Mouse (Mus musculus) CH12.LX (cell line): ENCODE data around the gene Lmna. TPM values are rescaled to one million over a fixed set of nuclear protein-coding genes. Genes with fewer than 3 reads are reported as not detected.

Experiments used
- DNase-seq: peaks from one replicate; pipeline ENCODE4 v3.0.0-alpha.2; 2013; ENCODE audit errors: extremely low read depth
- H3K27ac ChIP-seq: 2 replicates; pipeline ENCODE4 v1.5.1; 2012; ENCODE audit warnings: low read depth, mild to moderate bottlenecking, control low read depth, moderate library complexity; ENCODE audit not compliant: insufficient read depth
- H3K27me3 ChIP-seq: replicated peaks from 2 replicates; pipeline ENCODE3; 2012; ENCODE audit warnings: inconsistent platforms
- H3K36me3 ChIP-seq, 2 experiments: replicated peaks in 1 of 2; 2 replicates each; pipeline versions ENCODE3 to v1.6.1; 2012; ENCODE audit warnings: inconsistent platforms in 1 of 2, low read length in 1 of 2, mild to moderate bottlenecking in 1 of 2, mixed read lengths in 1 of 2, moderate library complexity in 1 of 2; ENCODE audit not compliant: control insufficient read depth in 1 of 2, insufficient read depth in 1 of 2
- H3K4me1 ChIP-seq, 2 experiments: 2 replicates each; pipeline ENCODE4 v1.6.1; 2012; ENCODE audit warnings: inconsistent platforms in 1 of 2, moderate library complexity in 1 of 2; ENCODE audit not compliant: insufficient read depth in 2 of 2, control insufficient read depth in 1 of 2
- H3K4me2 ChIP-seq: 2 replicates; pipeline ENCODE4 v1.6.1; 2012; ENCODE audit warnings: low read depth, mild to moderate bottlenecking, control low read depth; ENCODE audit not compliant: poor library complexity, insufficient read depth, severe bottlenecking
- H3K4me3 ChIP-seq, 3 experiments: fragments of 150-350 bp in 1 of 3; sonication (generic) in 1 of 3; replicated peaks in 1 of 3; 2 replicates each; pipeline versions ENCODE3 to v1.5.1; 2011 to 2012; ENCODE audit warnings: low read depth in 2 of 3, low read length in 2 of 3, mild to moderate bottlenecking in 2 of 3, moderate library complexity in 2 of 3, control low read depth in 1 of 3, improper control_type of control experiment in 1 of 3, inconsistent platforms in 1 of 3, mixed read lengths in 1 of 3; ENCODE audit not compliant: poor library complexity in 1 of 3
- H3K79me2 ChIP-seq: replicated peaks from 2 replicates; pipeline ENCODE4 v1.6.1; 2012; ENCODE audit warnings: mild to moderate bottlenecking, moderate library complexity; ENCODE audit not compliant: control insufficient read depth, poor library complexity, insufficient read depth, severe bottlenecking; ENCODE audit errors: extremely low read depth
- H3K9ac ChIP-seq: 2 replicates; pipeline ENCODE4 v1.6.1; 2012; ENCODE audit warnings: low read depth, mild to moderate bottlenecking, control low read depth, moderate library complexity; ENCODE audit not compliant: insufficient read depth
- H3K9me3 ChIP-seq: replicated peaks from 2 replicates; pipeline ENCODE3; 2012; ENCODE audit warnings: low read length, inconsistent platforms, mixed read lengths
- BHLHE40 ChIP-seq: IDR thresholded peaks from 2 replicates; pipeline ENCODE4 v1.6.1; 2011; ENCODE audit warnings: mild to moderate bottlenecking, low read depth, low read length, improper control_type of control experiment
- CTCF ChIP-seq, 2 experiments: IDR thresholded peaks in 1 of 2; conservative IDR thresholded peaks in 1 of 2; 2 replicates each; pipeline ENCODE4 v1.5.1; 2011 to 2012; ENCODE audit warnings: low read depth in 2 of 2, low read length in 2 of 2, improper control_type of control experiment in 1 of 2, inconsistent platforms in 1 of 2, mild to moderate bottlenecking in 1 of 2, moderate library complexity in 1 of 2
- E2F4 ChIP-seq: IDR thresholded peaks from 2 replicates; pipeline ENCODE4 v1.6.1; 2011; ENCODE audit warnings: low read depth, low read length, improper control_type of control experiment; ENCODE audit not compliant: insufficient replicate concordance
- ELF1 ChIP-seq: IDR thresholded peaks from 2 replicates; pipeline ENCODE4 v1.6.1; 2014; ENCODE audit warnings: low read depth, mild to moderate bottlenecking, inconsistent platforms, low read length, improper control_type of control experiment
- EP300 ChIP-seq: IDR thresholded peaks from 2 replicates; pipeline ENCODE4 v1.6.1; 2011; ENCODE audit warnings: low read length, improper control_type of control experiment
- ETS1 ChIP-seq: conservative IDR thresholded peaks from 2 replicates; pipeline ENCODE4 v1.6.1; 2012; ENCODE audit warnings: low read depth, mild to moderate bottlenecking, inconsistent platforms, low read length, improper control_type of control experiment, moderate library complexity
- IRF4 ChIP-seq: IDR thresholded peaks from 2 replicates; pipeline ENCODE4 v1.6.1; 2014; ENCODE audit warnings: low read depth, mild to moderate bottlenecking, inconsistent platforms, low read length, improper control_type of control experiment
- JUN ChIP-seq: IDR thresholded peaks from 2 replicates; pipeline ENCODE4 v1.6.1; 2011; ENCODE audit warnings: low read depth, mild to moderate bottlenecking, low read length, improper control_type of control experiment, moderate library complexity; ENCODE audit not compliant: insufficient read depth
- JUND ChIP-seq: conservative IDR thresholded peaks from 2 replicates; pipeline ENCODE4 v1.6.1; 2011; ENCODE audit warnings: low read depth, low read length, improper control_type of control experiment
- KAT2A ChIP-seq: IDR thresholded peaks from 2 replicates; pipeline ENCODE4 v1.6.1; 2012; ENCODE audit warnings: low read length, improper control_type of control experiment, inconsistent platforms; ENCODE audit not compliant: insufficient replicate concordance
- MAFK ChIP-seq: IDR thresholded peaks from 2 replicates; pipeline ENCODE4 v1.6.1; 2011; ENCODE audit warnings: low read length, improper control_type of control experiment; ENCODE audit not compliant: insufficient replicate concordance
- MAX ChIP-seq: IDR thresholded peaks from 2 replicates; pipeline ENCODE4 v1.6.1; 2011; ENCODE audit warnings: low read length, improper control_type of control experiment
- MAZ ChIP-seq: IDR thresholded peaks from 2 replicates; pipeline ENCODE4 v1.6.1; 2012; ENCODE audit warnings: low read depth, mild to moderate bottlenecking, inconsistent platforms, low read length, improper control_type of control experiment, moderate library complexity
- MEF2A ChIP-seq: IDR thresholded peaks from 2 replicates; pipeline ENCODE4 v1.6.1; 2014; ENCODE audit warnings: low read depth, mild to moderate bottlenecking, inconsistent platforms, low read length, improper control_type of control experiment, borderline replicate concordance
- MXI1 ChIP-seq: IDR thresholded peaks from 2 replicates; pipeline ENCODE4 v1.6.1; 2011; ENCODE audit warnings: mild to moderate bottlenecking, low read depth, low read length, improper control_type of control experiment
- MYC ChIP-seq: IDR thresholded peaks from 2 replicates; pipeline ENCODE4 v1.6.1; 2011; ENCODE audit warnings: low read depth, mild to moderate bottlenecking, improper control_type of control experiment, low read length
- NELFE ChIP-seq: IDR thresholded peaks from 2 replicates; pipeline ENCODE4 v1.6.1; 2011; ENCODE audit warnings: low read depth, low read length, improper control_type of control experiment
- NRF1 ChIP-seq: IDR thresholded peaks from 2 replicates; pipeline ENCODE4 v1.6.1; 2014; ENCODE audit warnings: low read depth, mild to moderate bottlenecking, inconsistent platforms, low read length, improper control_type of control experiment, moderate library complexity
- PAX5 ChIP-seq: IDR thresholded peaks from 2 replicates; pipeline ENCODE4 v1.6.1; 2012; ENCODE audit warnings: low read length, inconsistent platforms, mixed read lengths
- POLR2A ChIP-seq: IDR thresholded peaks from 2 replicates; pipeline ENCODE4 v1.6.1; 2011; ENCODE audit warnings: low read depth, mild to moderate bottlenecking, improper control_type of control experiment, low read length
- POLR2AphosphoS2 ChIP-seq: IDR thresholded peaks from 2 replicates; pipeline ENCODE4 v1.6.1; 2011; ENCODE audit warnings: low read depth, low read length, improper control_type of control experiment
- RAD21 ChIP-seq: IDR thresholded peaks from 2 replicates; pipeline ENCODE4 v1.6.1; 2011; ENCODE audit warnings: low read depth, mild to moderate bottlenecking, low read length, improper control_type of control experiment, moderate library complexity
- RCOR1 ChIP-seq: conservative IDR thresholded peaks from 2 replicates; pipeline ENCODE4 v1.6.1; 2012; ENCODE audit warnings: low read depth, mild to moderate bottlenecking, inconsistent platforms, low read length, improper control_type of control experiment
- SIN3A ChIP-seq: IDR thresholded peaks from 2 replicates; pipeline ENCODE4 v1.6.1; 2012; ENCODE audit warnings: low read length, improper control_type of control experiment, inconsistent platforms
- SMC3 ChIP-seq: IDR thresholded peaks from 2 replicates; pipeline ENCODE4 v1.6.1; 2011; ENCODE audit warnings: low read depth, low read length, improper control_type of control experiment
- TBP ChIP-seq: conservative IDR thresholded peaks from 2 replicates; pipeline ENCODE4 v1.6.1; 2011; ENCODE audit warnings: low read depth, low read length, improper control_type of control experiment
- UBTF ChIP-seq: IDR thresholded peaks from 2 replicates; pipeline ENCODE4 v1.6.1; 2012; ENCODE audit warnings: low read depth, mild to moderate bottlenecking, inconsistent platforms, low read length, improper control_type of control experiment, moderate library complexity
- USF1 ChIP-seq: IDR thresholded peaks from 2 replicates; pipeline ENCODE4 v1.6.1; 2014; ENCODE audit warnings: low read depth, mild to moderate bottlenecking, inconsistent platforms, low read length, improper control_type of control experiment
- USF2 ChIP-seq: conservative IDR thresholded peaks from 2 replicates; pipeline ENCODE4 v1.6.1; 2011; ENCODE audit warnings: low read depth, low read length, improper control_type of control experiment
- ZC3H11A ChIP-seq: IDR thresholded peaks from 2 replicates; pipeline ENCODE4 v1.6.1; 2012; ENCODE audit warnings: low read depth, mild to moderate bottlenecking, inconsistent platforms, low read length, improper control_type of control experiment
- ZKSCAN1 ChIP-seq: IDR thresholded peaks from 2 replicates; pipeline ENCODE4 v1.6.1; 2012; ENCODE audit warnings: low read depth, inconsistent platforms, low read length, improper control_type of control experiment, borderline replicate concordance
- ZMIZ1 ChIP-seq: IDR thresholded peaks from 2 replicates; pipeline ENCODE4 v1.6.1; 2012; ENCODE audit warnings: low read depth, mild to moderate bottlenecking, inconsistent platforms, low read length, improper control_type of control experiment
- dilution Hi-C: fragments of 300-500 bp; cut with MboI; formaldehyde crosslinking; loops from 2 replicates; pipeline ENCODE4 v1.14.3; 2020; ENCODE audit warnings: low sequenced_read_pairs; ENCODE audit not compliant: extremely low pct_unique_long_range_greater_than_20kb, extremely low pct_ligation_motif_present
- in situ Hi-C: fragments of 300-500 bp; cut with MboI; formaldehyde crosslinking; loops from 3 replicates; pipeline ENCODE4 v1.14.3; 2019; ENCODE audit warnings: low sequenced_read_pairs, low pct_ligation_motif_present, low pct_unique_long_range_greater_than_20kb, mixed read lengths
- polyA plus RNA-seq: library from polyadenylated mRNA; unstranded; fragments of >175 nt; gene quantifications from 2 replicates; pipeline ENCODE4 v1.2.1, GENCODE M21; 2012; ENCODE audit warnings: low read depth; ENCODE audit not compliant: insufficient read length
- total RNA-seq, 2 experiments: library from RNA; depleted of rRNA; stranded (reverse); fragments of 300-350 nt in 1 of 2; fragments of >200 nt in 1 of 2; gene quantifications; 2 replicates each; pipeline ENCODE4 v1.2.3; 2012 to 2014

Lmna gene
- total and polyA plus RNA-seq, 3 experiments: 16.1 to 67.7 (median 17.2) TPM

DNA sequence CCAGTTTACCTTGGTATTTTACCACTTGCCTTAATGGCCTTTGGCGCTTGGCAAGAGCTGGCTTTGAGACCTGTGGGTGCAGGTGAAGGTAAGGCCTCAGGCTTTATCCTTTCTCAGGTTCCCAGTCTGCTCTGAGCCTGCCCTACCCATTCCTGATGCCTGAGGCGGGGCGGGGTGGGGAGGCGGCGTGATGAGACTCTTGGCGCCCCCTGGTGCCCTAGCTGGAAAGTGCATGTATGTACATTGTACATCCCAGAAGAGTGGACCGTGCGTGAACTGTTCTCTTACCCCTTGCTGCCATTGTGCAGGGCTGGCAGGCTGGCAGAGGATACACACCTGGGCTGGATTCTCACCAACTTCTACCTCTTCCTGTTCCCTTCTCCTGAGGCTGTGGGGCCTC, 32.0 kb downstream of the Lmna start:
- Histone ChIP-seq H3K27me3 (peaks cover 16% of the 10 kb centered on the region), H3K9ac (no peak overlapping the region), H3K4me2 (peak overlapping the region; percentile 54; the same call in 1 of the 2 replicates), H3K79me2 (no peaks in the 10 kb centered on the region), H3K4me1 (0 out of 4 replicates have a peak, but pooled peaks cover 0 to 2% of the 10 kb centered on the region in 2 experiments), H3K4me3 (no peak overlapping the region), H3K27ac (no peak overlapping the region), H3K9me3 (no peaks in the 10 kb centered on the region), H3K36me3 (peaks cover 5 to 11% of the 10 kb centered on the region in 2 experiments)
- DNase-seq: peak; percentile 74
- dilution Hi-C loops: no loop called here
- TF ChIP-seq MAZ (peak; percentile 69; the same call in 1 of the 2 replicates), NRF1 (no peak), ZMIZ1 (no peak), EP300 (no peak), NELFE (peak; percentile 27; the same call in 1 of the 2 replicates), MEF2A (no peak), BHLHE40 (0 out of 2 replicates have a peak, but pooled peaks have one; percentile 26), MYC (no peak), JUND (no peak), KAT2A (no peak), IRF4 (peak; percentile 25; the same call in 1 of the 2 replicates), CTCF (conservative IDR thresholded peaks at IDR 0.05 in 1 of 2, IDR thresholded peaks at IDR 0.05 in 1 of 2; ENCODE audit: low read depth in 2 of 2, low read length in 2 of 2) (peak; percentile 46 to 89), UBTF (no peak), POLR2A (no peak), RCOR1 (no peak), E2F4 (no peak), TBP (no peak), ETS1 (no peak), POLR2AphosphoS2 (no peak), ELF1 (peak; percentile 10; the same call in 1 of the 2 replicates), MAFK (no peak), SIN3A (no peak), SMC3 (peak; percentile 89), ZKSCAN1 (no peak), MAX (peak; percentile 29; the same call in 1 of the 2 replicates), MXI1 (no peak), USF1 (no peak), RAD21 (peak; percentile 60), JUN (no peak), ZC3H11A (0 out of 2 replicates have a peak, but pooled peaks have one; percentile 1), PAX5 (no peak), USF2 (no peak)
- in situ Hi-C loops: no loop called here
